Mouse (Mus musculus) midbrain, embryonic 15.5 days (tissue): ENCODE results near the gene Smndc1. TPM values are rescaled to one million over a fixed set of nuclear protein-coding genes. Genes with fewer than 3 reads are reported as not detected.

ENCODE experiments used
- ATAC-seq: fragments of 200-750 bp; cut with Nextera tagmentation; replicated peaks from 2 replicates; pipeline ENCODE4 v1.8.0; 2017; ENCODE audit warnings: moderate TSS enrichment
- H3K27ac ChIP-seq: fragments of 300-500 bp; sonication (generic); 2 replicates; pipeline ENCODE4 v1.5.1; 2015; ENCODE audit warnings: mild to moderate bottlenecking, inconsistent platforms
- H3K27me3 ChIP-seq: fragments of 300-500 bp; sonication (generic); replicated peaks from 2 replicates; pipeline ENCODE4 v1.6.1; 2015; ENCODE audit warnings: inconsistent platforms
- H3K36me3 ChIP-seq: fragments of 300-500 bp; sonication (generic); replicated peaks from 2 replicates; pipeline ENCODE4 v1.6.1; 2015; ENCODE audit warnings: inconsistent platforms
- H3K4me1 ChIP-seq: fragments of 300-500 bp; sonication (generic); 2 replicates; pipeline ENCODE4 v1.6.1; 2015; ENCODE audit warnings: inconsistent platforms
- H3K4me2 ChIP-seq: fragments of 300-500 bp; sonication (generic); 2 replicates; pipeline ENCODE4 v1.6.1; 2015; ENCODE audit warnings: inconsistent platforms, mild to moderate bottlenecking, moderate library complexity
- H3K4me3 ChIP-seq: fragments of 300-500 bp; sonication (generic); 2 replicates; pipeline ENCODE4 v1.5.1; 2015; ENCODE audit warnings: mild to moderate bottlenecking, inconsistent platforms
- H3K9ac ChIP-seq: fragments of 300-500 bp; sonication (generic); 2 replicates; pipeline ENCODE4 v1.6.1; 2015; ENCODE audit warnings: mild to moderate bottlenecking, inconsistent platforms
- H3K9me3 ChIP-seq: fragments of 300-500 bp; sonication (generic); 2 replicates; pipeline ENCODE4 v1.6.1; 2016; ENCODE audit warnings: inconsistent platforms
- WGBS: fragments of 180-500 bp; shearing (Covaris S2); methylation state at CpG from one replicate; pipeline ENCODE4 v1.1.7; 2015; ENCODE audit warnings: mixed read lengths; 5-methylcytosine and 5-hydroxymethylcytosine counted together
- polyA plus RNA-seq: library from polyadenylated mRNA; unstranded; fragments of >200 nt; fragmentation: Nextera tagmentation; extraction: Ambion mirVana; gene quantifications from 2 replicates; pipeline ENCODE4 v1.2.1, GENCODE M21; 2015

The Smndc1 gene
- polyA plus RNA-seq, 1 experiment from 2014 or later = 31.9 TPM

- H3K4me2 ChIP-seq = no peak overlapping the region
- no peak overlapping the region for H3K9ac ChIP-seq
- H3K36me3 ChIP-seq = no peaks in the 10 kb centered on the region
- peaks cover 16% of the 10 kb centered on the region for H3K4me1 ChIP-seq
- no peaks in the 10 kb centered on the region for H3K9me3 ChIP-seq
- no peak for ATAC-seq
- WGBS = 25% methylated on average over 19 of the region's 19 CpGs
- no peaks in the 10 kb centered on the region for H3K27me3 ChIP-seq
- H3K4me3 ChIP-seq = no peak overlapping the region
- no peak overlapping the region for H3K27ac ChIP-seq
Measured at GRCm38 (mm10) chr19:53423341-53423753, 33.0 kb upstream of the Smndc1 start.

GRCm38 (mm10) chr19:53422358-53423308, 32.3 kb upstream of the Smndc1 start:
- no peaks in the 10 kb centered on the region for H3K36me3 ChIP-seq
- H3K9me3 ChIP-seq = no peaks in the 10 kb centered on the region
- no peak overlapping the region for H3K4me2 ChIP-seq
- no peak overlapping the region for H3K27ac ChIP-seq
- H3K9ac ChIP-seq = no peak overlapping the region
- H3K4me3 ChIP-seq = no peak overlapping the region
- no peak for ATAC-seq
- no peaks in the 10 kb centered on the region for H3K27me3 ChIP-seq
- peaks cover 14% of the 10 kb centered on the region for H3K4me1 ChIP-seq
- 65% methylated on average over 18 of the region's 18 CpGs for WGBS

- H3K9me3 ChIP-seq = no peaks in the 10 kb centered on the region
- ATAC-seq = 0 out of 2 replicates have a peak, but pooled peaks have one; percentile 23
- H3K4me2 ChIP-seq = peak overlapping the region; percentile 97
Measured at GRCm38 (mm10) chr19:53421583-53422188, 31.3 kb upstream of the Smndc1 start.

GRCm38 (mm10) chr19:53420924-53421582, 30.7 kb upstream of the Smndc1 start:
- H3K27ac ChIP-seq = peak overlapping the region; percentile 56
- H3K4me3 ChIP-seq = peak overlapping the region; percentile 50
- peaks cover 11% of the 10 kb centered on the region for H3K4me1 ChIP-seq
- ATAC-seq = peak; percentile 98
- no peaks in the 10 kb centered on the region for H3K36me3 ChIP-seq
- no peaks in the 10 kb centered on the region for H3K27me3 ChIP-seq
- H3K4me2 ChIP-seq = peak overlapping the region; percentile 97
- H3K9ac ChIP-seq = peak overlapping the region; percentile 45
- H3K9me3 ChIP-seq = no peaks in the 10 kb centered on the region
- under 1% methylated on average over 19 of the region's 19 CpGs for WGBS

More at GRCm38 (mm10) chr19:53421583-53422188, 31.3 kb upstream of the Smndc1 start:
- H3K9ac ChIP-seq = no peak overlapping the region
- peak overlapping the region; percentile 50 for H3K4me3 ChIP-seq
- H3K27ac ChIP-seq = no peak overlapping the region
- H3K27me3 ChIP-seq = no peaks in the 10 kb centered on the region
- under 1% methylated on average over 6 of the region's 6 CpGs for WGBS
- H3K4me1 ChIP-seq = peaks cover 11% of the 10 kb centered on the region
- H3K36me3 ChIP-seq = no peaks in the 10 kb centered on the region

- H3K27me3 ChIP-seq = no peaks in the 10 kb centered on the region
- ATAC-seq = no peak
Measured at GRCm38 (mm10) chr19:53419834-53420233, 29.5 kb upstream of the Smndc1 start.

GRCm38 (mm10) chr19:53415198-53415597, 24.8 kb upstream of the Smndc1 start:
- no peak overlapping the region for H3K4me2 ChIP-seq
- H3K36me3 ChIP-seq = no peaks in the 10 kb centered on the region
- ATAC-seq = no peak
- H3K9ac ChIP-seq = no peak overlapping the region
- H3K27ac ChIP-seq = no peak overlapping the region
- WGBS = 83% methylated on average over 17 of the region's 17 CpGs
- H3K27me3 ChIP-seq = no peaks in the 10 kb centered on the region
- no peak overlapping the region for H3K4me3 ChIP-seq
- H3K4me1 ChIP-seq = no peaks in the 10 kb centered on the region
- H3K9me3 ChIP-seq = no peaks in the 10 kb centered on the region

More at GRCm38 (mm10) chr19:53419834-53420233, 29.5 kb upstream of the Smndc1 start:
- Histone ChIP-seq H3K9me3 (no peaks in the 10 kb centered on the region), H3K4me3 (no peak overlapping the region), H3K4me1 (peaks cover 11% of the 10 kb centered on the region), H3K4me2 (no peak overlapping the region), H3K36me3 (no peaks in the 10 kb centered on the region), H3K27ac (no peak overlapping the region), H3K9ac (no peak overlapping the region)
- 54% methylated on average over 5 of the region's 5 CpGs for WGBS

- ATAC-seq = no peak
- Histone ChIP-seq H3K4me1 (no peaks in the 10 kb centered on the region), H3K27me3 (no peaks in the 10 kb centered on the region), H3K36me3 (no peaks in the 10 kb centered on the region), H3K27ac (no peak overlapping the region), H3K4me2 (no peak overlapping the region), H3K4me3 (no peak overlapping the region), H3K9ac (no peak overlapping the region), H3K9me3 (no peaks in the 10 kb centered on the region)
- 92% methylated on average over 11 of the region's 11 CpGs for whole genome bisulfite sequencing
Measured at GRCm38 (mm10) chr19:53414650-53415049, 24.3 kb upstream of the Smndc1 start.

GRCm38 (mm10) chr19:53413617-53414380, 23.4 kb upstream of the Smndc1 start:
- Histone ChIP-seq H3K4me1 (no peaks in the 10 kb centered on the region), H3K4me3 (no peak overlapping the region), H3K9ac (no peak overlapping the region), H3K27me3 (no peaks in the 10 kb centered on the region), H3K4me2 (no peak overlapping the region), H3K9me3 (no peaks in the 10 kb centered on the region), H3K36me3 (no peaks in the 10 kb centered on the region), H3K27ac (no peak overlapping the region)
- ATAC-seq = no peak
- 91% methylated on average over 15 of the region's 15 CpGs for WGBS

- H3K4me3 ChIP-seq = no peak overlapping the region
- no peaks in the 10 kb centered on the region for H3K9me3 ChIP-seq
- no peaks in the 10 kb centered on the region for H3K4me1 ChIP-seq
- no peak overlapping the region for H3K9ac ChIP-seq
- H3K4me2 ChIP-seq = no peak overlapping the region
- ATAC-seq = no peak
- no peaks in the 10 kb centered on the region for H3K36me3 ChIP-seq
- H3K27me3 ChIP-seq = no peaks in the 10 kb centered on the region
- H3K27ac ChIP-seq = no peak overlapping the region
- WGBS = 12% methylated on average over 6 of the region's 6 CpGs
Measured at GRCm38 (mm10) chr19:53412149-53412848, 21.9 kb upstream of the Smndc1 start.

- no peaks in the 10 kb centered on the region for H3K4me1 ChIP-seq
- no peaks in the 10 kb centered on the region for H3K9me3 ChIP-seq
- no peak overlapping the region for H3K27ac ChIP-seq
- no peaks in the 10 kb centered on the region for H3K36me3 ChIP-seq
- no peaks in the 10 kb centered on the region for H3K27me3 ChIP-seq
- no peak overlapping the region for H3K4me3 ChIP-seq
- ATAC-seq = no peak
- 73% methylated on average over 17 of the region's 17 CpGs for WGBS
- H3K4me2 ChIP-seq = no peak overlapping the region
- no peak overlapping the region for H3K9ac ChIP-seq
Measured at GRCm38 (mm10) chr19:53409663-53410307, 19.4 kb upstream of the Smndc1 start.

- no peak overlapping the region for H3K4me3 ChIP-seq
- H3K9ac ChIP-seq = no peak overlapping the region
- H3K27ac ChIP-seq = no peak overlapping the region
- no peak for ATAC-seq
- no peaks in the 10 kb centered on the region for H3K27me3 ChIP-seq
- no peaks in the 10 kb centered on the region for H3K36me3 ChIP-seq
- no peak overlapping the region for H3K4me2 ChIP-seq
- WGBS = 93% methylated on average over 8 of the region's 8 CpGs
- no peaks in the 10 kb centered on the region for H3K4me1 ChIP-seq
- no peaks in the 10 kb centered on the region for H3K9me3 ChIP-seq
Measured at GRCm38 (mm10) chr19:53408398-53408797, 18.0 kb upstream of the Smndc1 start.
